Mouse (Mus musculus): ENCODE data around the gene Sv2c. TPM values are rescaled to one million over a fixed set of nuclear protein-coding genes. Genes with fewer than 3 reads are reported as not detected.
A peak's percentile ranks its signal among the peaks of the same experiment; 100 is the strongest.

The Sv2c gene
- total RNA-seq, 4 experiments from 2014 or later: 52.8 to 65.0 (median 57.0) TPM

GRCm38 (mm10) chr13:96052755-96053154, 79.6 kb downstream of the Sv2c start:
- DNase-seq (ENCODE audit: low spot score in 2 of 2): no peak

- DNase-seq (ENCODE audit: low spot score in 2 of 2): no peak
Observed at GRCm38 (mm10) chr13:96045396-96045795, 87.0 kb downstream of the Sv2c start.

GRCm38 (mm10) chr13:96040275-96041042, 91.9 kb downstream of the Sv2c start:
- DNase-seq (ENCODE audit: low spot score in 2 of 2): no peak

GRCm38 (mm10) chr13:96039536-96039935, 92.8 kb downstream of the Sv2c start:
- no peak for DNase-seq (ENCODE audit: low spot score in 2 of 2)

GRCm38 (mm10) chr13:96030368-96031223, 101.8 kb downstream of the Sv2c start:
- peak in 1 of 2 experiments; percentile 68 for DNase-seq (ENCODE audit: low spot score in 2 of 2)

- DNase-seq (ENCODE audit: low spot score in 2 of 2): no peak
Observed at GRCm38 (mm10) chr13:96023858-96024257, 108.5 kb downstream of the Sv2c start.

GRCm38 (mm10) chr13:96015516-96015915, 116.9 kb downstream of the Sv2c start:
- no peak for DNase-seq (ENCODE audit: low spot score in 2 of 2)

GRCm38 (mm10) chr13:96010861-96011511, 121.4 kb downstream of the Sv2c start:
- DNase-seq (ENCODE audit: low spot score in 2 of 2): peak in 1 of 2 experiments; percentile 71

GRCm38 (mm10) chr13:96008975-96009374, 123.4 kb downstream of the Sv2c start:
- DNase-seq (ENCODE audit: low spot score in 2 of 2): no peak

- no peak for DNase-seq (ENCODE audit: low spot score in 2 of 2)
Observed at GRCm38 (mm10) chr13:96008154-96008553, 124.2 kb downstream of the Sv2c start.

GRCm38 (mm10) chr13:96003539-96003938, 128.8 kb downstream of the Sv2c start:
- no peak for DNase-seq (ENCODE audit: low spot score in 2 of 2)

- DNase-seq (ENCODE audit: low spot score in 2 of 2): no peak
Observed at GRCm38 (mm10) chr13:96002475-96002874, 129.9 kb downstream of the Sv2c start.

GRCm38 (mm10) chr13:95999396-95999795, 133.0 kb downstream of the Sv2c start:
- DNase-seq (ENCODE audit: low spot score in 2 of 2): no peak

GRCm38 (mm10) chr13:95997294-95997693, 135.1 kb downstream of the Sv2c start:
- DNase-seq (ENCODE audit: low spot score in 2 of 2): no peak

- DNase-seq (ENCODE audit: low spot score in 2 of 2): no peak
Observed at GRCm38 (mm10) chr13:95994705-95995703, 137.4 kb downstream of the Sv2c start.

- no peak for DNase-seq (ENCODE audit: low spot score in 2 of 2)
Observed at GRCm38 (mm10) chr13:95988181-95988580, 144.2 kb downstream of the Sv2c start.

- DNase-seq (ENCODE audit: low spot score in 2 of 2): no peak
Observed at GRCm38 (mm10) chr13:95987147-95987546, 145.2 kb downstream of the Sv2c start.

GRCm38 (mm10) chr13:95986375-95986774, 146.0 kb downstream of the Sv2c start:
- no peak for DNase-seq (ENCODE audit: low spot score in 2 of 2)

- no peak for DNase-seq (ENCODE audit: low spot score in 2 of 2)
Observed at GRCm38 (mm10) chr13:95975225-95975624, 157.2 kb downstream of the Sv2c start.

GRCm38 (mm10) chr13:95974106-95974505, 158.3 kb downstream of the Sv2c start:
- DNase-seq (ENCODE audit: low spot score in 2 of 2): no peak
